Mouse (Mus musculus) cerebellum, postnatal 25 days (tissue): ENCODE data around the gene Unc119b.
A peak's percentile ranks its signal among the peaks of the same experiment; 100 is the strongest.
"Not testable (repeated sequence)": the region's sequence is repeated elsewhere in the genome, so short reads cannot be mapped to it uniquely, and the experiment has no call there.

Source experiments
- DNase-seq, 2 experiments: peaks; one replicate each; pipeline ENCODE4 v3.0.0; 2021; ENCODE audit warnings: mixed read lengths in 2 of 2

The Unc119b gene

GRCm38 (mm10) chr5:115083492-115083891 lies 51.3 kb downstream of the Unc119b start:
- no peak for DNase-seq

DNA sequence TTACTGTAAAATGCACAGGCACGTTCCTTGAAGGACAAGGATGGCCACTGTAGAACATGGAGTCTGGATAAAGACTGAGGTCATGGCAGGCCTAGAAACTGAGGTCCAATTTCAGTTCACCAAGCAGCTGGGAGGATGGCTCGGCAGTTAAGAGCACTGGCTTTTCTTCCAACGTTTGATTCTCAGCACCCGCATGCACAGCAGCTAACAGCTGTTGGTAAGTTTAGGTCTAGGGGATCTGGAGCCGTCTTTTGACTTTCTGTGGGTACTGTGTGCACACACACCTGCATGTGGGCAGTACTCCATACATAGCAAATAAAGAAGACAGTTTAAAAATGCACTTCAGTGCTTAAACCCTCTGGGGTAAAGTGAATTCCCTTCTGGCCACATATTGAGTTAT lies 53.1 kb downstream of the Unc119b start:
- DNase-seq = no peak

- peak; percentile 69 to 84 for DNase-seq
These were observed 58.5 kb downstream of the Unc119b start for GRCm38 (mm10) chr5:115076144-115076901.

- no peak for DNase-seq
These were observed 60.0 kb downstream of the Unc119b start for GRCm38 (mm10) chr5:115074749-115075148.

DNA sequence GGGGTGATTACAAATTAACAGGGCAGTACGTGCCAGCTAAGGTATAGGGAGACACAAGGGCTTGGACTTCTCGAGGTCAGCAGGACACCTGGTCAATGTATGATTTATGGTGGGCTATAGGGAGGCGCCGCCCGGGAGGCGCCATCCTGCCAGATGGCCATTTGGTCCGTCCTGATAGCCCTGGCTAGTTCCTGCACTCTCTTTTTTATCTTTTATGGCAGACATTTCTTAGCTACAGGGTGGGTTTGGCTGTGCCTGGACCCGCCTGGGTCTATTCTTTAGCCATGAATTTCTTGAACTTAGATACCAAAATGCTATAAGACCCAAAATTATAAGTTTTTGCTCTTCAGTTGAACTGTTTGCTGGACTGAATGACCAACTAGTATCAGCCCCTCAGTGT lies 61.5 kb downstream of the Unc119b start:
- not testable (repeated sequence) for DNase-seq
